Mouse (Mus musculus) kidney, postnatal 14 days (tissue): ENCODE results near the gene Trmt10b.
A peak's percentile ranks its signal among the peaks of the same experiment; 100 is the strongest.

ENCODE experiments used
- DNase-seq: peaks from one replicate; pipeline ENCODE4 v3.0.0; 2022; ENCODE audit warnings: mixed read lengths

The Trmt10b gene

GRCm38 (mm10) chr4:45342286-45343155 lies 45.6 kb downstream of the Trmt10b start, which contains the start of gene Exosc3:
TSS of gene Exosc3 (minus strand) at chr4:45342732.
- peak; percentile 70 for DNase-seq

- no peak for DNase-seq
Observed at GRCm38 (mm10) chr4:45356653-45357052, 59.7 kb downstream of the Trmt10b start.
